Mouse (Mus musculus): ENCODE results near the gene Pnkp. TPM values are rescaled to one million over a fixed set of nuclear protein-coding genes. Genes with fewer than 3 reads are reported as not detected.

Pnkp gene
- polyA plus RNA-seq, 1 experiment from 2014 or later: 27.6 TPM

DNA sequence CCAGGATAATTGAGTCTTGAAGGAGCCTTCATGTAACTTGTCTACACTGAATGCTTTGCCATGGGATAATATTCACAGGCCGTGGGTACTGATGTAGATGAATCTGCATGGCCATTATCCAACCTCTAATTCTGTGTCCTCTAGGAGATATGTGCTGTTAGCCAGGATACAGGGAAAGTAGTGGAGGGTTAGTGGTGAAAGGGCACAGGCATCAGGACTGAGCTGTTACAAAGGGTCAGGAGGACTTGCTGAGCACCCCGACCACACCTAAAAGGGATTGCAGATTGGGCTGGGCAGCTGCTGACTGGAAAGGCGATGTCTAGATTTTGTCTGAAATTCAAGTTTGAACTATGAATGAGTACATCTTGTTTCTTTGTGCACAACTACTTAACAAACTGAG lies 36.4 kb upstream of the Pnkp start:
- ATAC-seq (ENCODE audit: low FRiP score) (no peak), DNase-seq (ENCODE audit: low spot score) (no peak)
- no peak overlapping the region for H3K4me2 ChIP-seq (replicated peaks; ENCODE audit: low read depth, low read length)
- H3K27me3 ChIP-seq (ENCODE audit: control insufficient read depth, insufficient read depth, low read length): no peaks in the 10 kb centered on the region
- H3K9me3 ChIP-seq (ENCODE audit: control insufficient read depth, low read length): no peaks in the 10 kb centered on the region
- WGBS: 96% methylated on average over 3 of the region's 3 CpGs
- no peaks in the 10 kb centered on the region for H3K36me3 ChIP-seq (ENCODE audit: control insufficient read depth, insufficient read depth, low read length)
- no peak overlapping the region for H3K4me3 ChIP-seq (ENCODE audit: low read depth, low read length)
- no peak overlapping the region for H3K9ac ChIP-seq (ENCODE audit: low read depth, low read length)
- H3K27ac ChIP-seq (ENCODE audit: low read depth, low read length): no peak overlapping the region
- peaks cover 13% of the 10 kb centered on the region for H3K4me1 ChIP-seq (replicated peaks; ENCODE audit: control insufficient read depth, insufficient read depth, low read length)

DNA sequence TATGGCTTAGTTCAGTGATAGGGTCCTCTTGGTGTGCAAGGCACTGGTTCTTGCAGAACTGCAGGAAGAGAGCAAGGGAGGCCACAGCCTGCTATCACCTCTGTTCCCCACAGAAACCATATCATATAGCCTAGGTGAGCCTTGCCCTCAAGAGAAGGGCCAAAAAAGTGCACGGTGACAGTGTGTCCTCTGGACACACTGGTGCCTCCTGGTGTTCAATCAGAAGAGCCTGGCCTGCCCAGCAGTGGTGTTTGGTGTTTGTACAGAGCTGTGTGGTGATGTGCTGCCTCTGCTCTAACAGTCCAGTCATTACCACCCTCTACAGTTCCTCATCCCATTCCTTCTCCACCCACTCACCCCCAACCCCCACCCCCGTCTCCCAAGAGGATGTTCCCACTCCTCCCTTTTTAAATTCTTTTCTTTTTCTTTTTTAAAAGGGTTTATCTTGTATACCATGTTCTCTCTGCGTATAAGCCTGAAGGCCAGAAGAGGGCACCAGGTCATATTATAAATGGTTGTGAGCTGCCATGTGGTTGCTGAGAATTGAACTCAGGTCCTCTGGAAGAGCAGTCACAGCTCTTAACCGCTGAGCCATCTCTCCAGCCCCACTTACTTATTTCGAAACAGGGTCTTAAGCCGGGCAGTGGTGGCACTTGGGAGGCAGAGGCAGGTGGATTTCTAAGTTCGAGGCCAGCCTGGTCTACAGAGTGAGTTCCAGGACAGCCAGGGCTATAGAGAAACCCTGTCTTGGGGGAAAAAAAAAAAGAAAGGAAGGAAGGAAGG lies 35.1 kb upstream of the Pnkp start:
- Histone ChIP-seq H3K4me3 (ENCODE audit: low read depth, low read length) (no peak overlapping the region), H3K27me3 (ENCODE audit: control insufficient read depth, insufficient read depth, low read length) (no peaks in the 10 kb centered on the region), H3K4me1 (replicated peaks; ENCODE audit: control insufficient read depth, insufficient read depth, low read length) (peaks cover 13% of the 10 kb centered on the region), H3K4me2 (replicated peaks; ENCODE audit: low read depth, low read length) (no peak overlapping the region), H3K9me3 (ENCODE audit: control insufficient read depth, low read length) (no peaks in the 10 kb centered on the region), H3K9ac (ENCODE audit: low read depth, low read length) (no peak overlapping the region), H3K36me3 (ENCODE audit: control insufficient read depth, insufficient read depth, low read length) (no peaks in the 10 kb centered on the region), H3K27ac (ENCODE audit: low read depth, low read length) (no peak overlapping the region)
- WGBS: 84% methylated on average over 7 of the region's 7 CpGs
- ATAC-seq (ENCODE audit: low FRiP score) (no peak), DNase-seq (ENCODE audit: low spot score) (no peak)

DNA sequence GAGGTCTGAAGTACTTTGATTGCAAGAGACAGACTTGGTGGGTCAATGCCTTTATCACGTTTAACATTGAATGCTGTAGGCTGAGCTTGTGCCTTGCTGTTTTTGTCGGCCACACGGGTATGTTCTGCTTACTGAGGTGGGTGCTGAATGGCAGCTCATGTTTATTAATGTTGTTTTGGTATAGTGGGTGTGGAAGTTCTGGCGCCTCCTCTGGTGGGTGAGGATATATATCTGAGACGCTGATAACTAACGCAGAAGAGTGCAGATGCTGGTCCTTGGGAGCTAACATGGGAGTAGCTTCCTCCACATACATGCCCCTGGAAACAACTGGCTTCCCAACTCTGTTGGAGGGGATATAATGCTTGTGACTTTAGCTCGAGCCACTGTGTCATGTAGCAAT lies 33.5 kb upstream of the Pnkp start:
- Histone ChIP-seq H3K4me1 (replicated peaks; ENCODE audit: control insufficient read depth, insufficient read depth, low read length) (peaks cover 5% of the 10 kb centered on the region), H3K4me2 (replicated peaks; ENCODE audit: low read depth, low read length) (no peak overlapping the region), H3K27ac (ENCODE audit: low read depth, low read length) (no peak overlapping the region), H3K9ac (ENCODE audit: low read depth, low read length) (no peak overlapping the region), H3K36me3 (ENCODE audit: control insufficient read depth, insufficient read depth, low read length) (no peaks in the 10 kb centered on the region), H3K4me3 (ENCODE audit: low read depth, low read length) (no peak overlapping the region), H3K27me3 (ENCODE audit: control insufficient read depth, insufficient read depth, low read length) (no peaks in the 10 kb centered on the region), H3K9me3 (ENCODE audit: control insufficient read depth, low read length) (no peaks in the 10 kb centered on the region)
- WGBS: 39% methylated on average over 7 of the region's 7 CpGs
- DNase-seq (ENCODE audit: low spot score) (peak; percentile 43), ATAC-seq (ENCODE audit: low FRiP score) (no peak)

DNA sequence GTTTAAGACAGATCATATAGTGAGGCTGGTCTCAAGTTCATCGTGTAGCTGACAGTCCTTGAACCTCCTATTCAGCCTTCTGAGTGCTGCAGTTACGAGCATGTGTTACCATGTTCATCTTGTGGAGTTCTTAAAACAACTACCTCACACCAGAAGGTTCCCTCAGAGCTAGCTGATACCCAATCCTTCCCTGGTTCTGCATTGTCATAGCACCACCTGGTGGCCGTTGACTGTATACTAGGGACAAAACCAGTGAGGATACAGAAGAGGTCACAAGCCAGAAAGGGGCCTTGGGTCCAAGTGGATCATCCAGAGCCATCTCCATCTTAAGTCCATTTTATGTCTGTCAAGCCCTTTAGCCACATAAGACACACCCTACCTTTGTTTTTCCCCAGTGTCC lies 32.1 kb upstream of the Pnkp start:
- WGBS: 27% methylated on average over 3 of the region's 3 CpGs
- H3K9ac ChIP-seq (ENCODE audit: low read depth, low read length): no peak overlapping the region

GRCm38 (mm10) chr7:44826771-44827170 lies 30.2 kb upstream of the Pnkp start:
- no peak overlapping the region for H3K9ac ChIP-seq (ENCODE audit: low read depth, low read length)
- H3K4me1 ChIP-seq (replicated peaks; ENCODE audit: control insufficient read depth, insufficient read depth, low read length): no peaks in the 10 kb centered on the region
- H3K27me3 ChIP-seq (ENCODE audit: control insufficient read depth, insufficient read depth, low read length): no peaks in the 10 kb centered on the region
- 95% methylated on average over 3 of the region's 3 CpGs for WGBS
- H3K4me3 ChIP-seq (ENCODE audit: low read depth, low read length): no peak overlapping the region
- H3K36me3 ChIP-seq (ENCODE audit: control insufficient read depth, insufficient read depth, low read length): peaks cover 15% of the 10 kb centered on the region
- no peak overlapping the region for H3K4me2 ChIP-seq (replicated peaks; ENCODE audit: low read depth, low read length)
- no peak for ATAC-seq (ENCODE audit: low FRiP score)
- no peak overlapping the region for H3K27ac ChIP-seq (ENCODE audit: low read depth, low read length)
- DNase-seq (ENCODE audit: low spot score): no peak
- H3K9me3 ChIP-seq (ENCODE audit: control insufficient read depth, low read length): no peaks in the 10 kb centered on the region

More for the DNA sequence above, 32.1 kb upstream of the Pnkp start:
- Histone ChIP-seq H3K36me3 (ENCODE audit: control insufficient read depth, insufficient read depth, low read length) (peaks cover 9% of the 10 kb centered on the region), H3K9me3 (ENCODE audit: control insufficient read depth, low read length) (no peaks in the 10 kb centered on the region), H3K4me1 (replicated peaks; ENCODE audit: control insufficient read depth, insufficient read depth, low read length) (no peaks in the 10 kb centered on the region), H3K27ac (ENCODE audit: low read depth, low read length) (no peak overlapping the region), H3K27me3 (ENCODE audit: control insufficient read depth, insufficient read depth, low read length) (no peaks in the 10 kb centered on the region), H3K4me3 (ENCODE audit: low read depth, low read length) (no peak overlapping the region), H3K4me2 (replicated peaks; ENCODE audit: low read depth, low read length) (no peak overlapping the region)
- ATAC-seq (ENCODE audit: low FRiP score) (no peak), DNase-seq (ENCODE audit: low spot score) (peak; percentile 87)

- Histone ChIP-seq H3K36me3 (ENCODE audit: control insufficient read depth, insufficient read depth, low read length) (peaks cover 15% of the 10 kb centered on the region), H3K27me3 (ENCODE audit: control insufficient read depth, insufficient read depth, low read length) (no peaks in the 10 kb centered on the region), H3K4me2 (replicated peaks; ENCODE audit: low read depth, low read length) (no peak overlapping the region), H3K4me1 (replicated peaks; ENCODE audit: control insufficient read depth, insufficient read depth, low read length) (no peaks in the 10 kb centered on the region), H3K9ac (ENCODE audit: low read depth, low read length) (no peak overlapping the region), H3K9me3 (ENCODE audit: control insufficient read depth, low read length) (no peaks in the 10 kb centered on the region), H3K27ac (ENCODE audit: low read depth, low read length) (no peak overlapping the region), H3K4me3 (ENCODE audit: low read depth, low read length) (no peak overlapping the region)
- DNase-seq (ENCODE audit: low spot score) (no peak), ATAC-seq (ENCODE audit: low FRiP score) (no peak)
- 94% methylated on average over 5 of the region's 5 CpGs for WGBS
These were observed 28.2 kb upstream of the Pnkp start for GRCm38 (mm10) chr7:44828706-44829105.

DNA sequence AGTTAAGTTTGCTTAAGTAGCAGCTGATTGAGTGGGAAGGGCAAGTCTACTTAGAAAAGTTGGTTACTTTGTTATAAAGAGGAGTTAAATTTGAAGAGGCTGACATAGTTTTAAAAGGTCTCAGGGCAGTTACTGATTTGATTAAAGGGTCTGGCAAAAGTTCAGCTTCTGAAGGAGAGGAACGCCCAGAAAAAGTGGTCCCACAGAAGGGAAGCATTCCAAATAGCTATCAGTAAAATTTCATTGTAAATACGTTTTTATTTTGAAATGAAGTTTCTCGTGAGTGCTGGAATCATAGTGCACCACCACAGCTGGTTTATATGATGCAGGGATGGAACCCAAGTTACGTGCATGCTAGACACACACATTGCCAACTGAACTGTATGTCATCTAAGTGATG lies 24.2 kb upstream of the Pnkp start:
- ATAC-seq (ENCODE audit: low FRiP score): no peak
- Histone ChIP-seq H3K27me3 (ENCODE audit: control insufficient read depth, insufficient read depth, low read length) (no peaks in the 10 kb centered on the region), H3K4me3 (ENCODE audit: low read depth, low read length) (no peak overlapping the region), H3K9ac (ENCODE audit: low read depth, low read length) (no peak overlapping the region), H3K27ac (ENCODE audit: low read depth, low read length) (no peak overlapping the region), H3K36me3 (ENCODE audit: control insufficient read depth, insufficient read depth, low read length) (peaks cover 15% of the 10 kb centered on the region), H3K4me2 (replicated peaks; ENCODE audit: low read depth, low read length) (no peak overlapping the region), H3K9me3 (ENCODE audit: control insufficient read depth, low read length) (no peaks in the 10 kb centered on the region), H3K4me1 (replicated peaks; ENCODE audit: control insufficient read depth, insufficient read depth, low read length) (no peaks in the 10 kb centered on the region)
- 78% methylated on average over 4 of the region's 4 CpGs for WGBS
- DNase-seq (ENCODE audit: low spot score): no peak

DNA sequence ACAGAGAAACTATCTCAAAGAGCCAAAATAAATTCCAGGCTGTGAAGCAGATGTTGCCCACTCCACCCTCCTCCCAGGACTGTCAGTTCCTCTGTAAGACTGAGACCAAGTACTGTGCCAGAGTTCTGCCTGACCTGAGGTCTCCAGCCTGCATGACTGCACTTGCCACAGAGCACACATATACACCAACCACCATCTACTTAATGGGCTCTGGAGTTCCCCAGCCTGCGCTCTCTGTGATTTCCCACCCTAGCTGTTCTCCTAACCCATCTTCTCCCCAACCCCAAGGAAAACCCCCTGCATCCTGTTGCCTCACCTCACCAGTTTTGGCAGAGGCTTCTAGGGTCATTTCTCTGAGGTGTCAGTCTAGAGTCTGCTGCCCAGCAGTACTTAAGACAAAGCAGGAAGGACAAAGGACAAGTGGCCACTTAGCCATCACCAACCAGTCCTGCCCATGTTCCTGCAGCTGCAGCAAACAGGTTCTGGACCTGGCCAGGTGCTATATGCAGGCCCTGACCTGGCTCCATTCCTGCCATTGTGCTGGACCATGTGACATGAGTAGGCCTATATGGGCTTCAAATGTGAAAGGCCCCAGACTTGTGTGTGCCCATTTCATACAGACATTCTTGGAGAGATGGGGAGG lies 21.4 kb upstream of the Pnkp start:
- peaks cover 17% of the 10 kb centered on the region for H3K27me3 ChIP-seq (ENCODE audit: control insufficient read depth, insufficient read depth, low read length)

GRCm38 (mm10) chr7:44836016-44836404 lies 20.9 kb upstream of the Pnkp start:
- H3K4me2 ChIP-seq (replicated peaks; ENCODE audit: low read depth, low read length): no peak overlapping the region
- H3K27me3 ChIP-seq (ENCODE audit: control insufficient read depth, insufficient read depth, low read length): peaks cover 20% of the 10 kb centered on the region
- 0 out of 2 replicates have a peak, but pooled peaks cover 2% of the 10 kb centered on the region for H3K36me3 ChIP-seq (ENCODE audit: control insufficient read depth, insufficient read depth, low read length)
- ATAC-seq (ENCODE audit: low FRiP score): no peak
- DNase-seq (ENCODE audit: low spot score): no peak
- no peaks in the 10 kb centered on the region for H3K9me3 ChIP-seq (ENCODE audit: control insufficient read depth, low read length)
- H3K27ac ChIP-seq (ENCODE audit: low read depth, low read length): no peak overlapping the region
- H3K4me3 ChIP-seq (ENCODE audit: low read depth, low read length): no peak overlapping the region
- WGBS: 51% methylated on average over 3 of the region's 3 CpGs
- peaks cover 10% of the 10 kb centered on the region for H3K4me1 ChIP-seq (replicated peaks; ENCODE audit: control insufficient read depth, insufficient read depth, low read length)
- no peak overlapping the region for H3K9ac ChIP-seq (ENCODE audit: low read depth, low read length)

More for the DNA sequence above, 21.4 kb upstream of the Pnkp start:
- no peak for ATAC-seq (ENCODE audit: low FRiP score)
- Histone ChIP-seq H3K9ac (ENCODE audit: low read depth, low read length) (no peak overlapping the region), H3K4me2 (replicated peaks; ENCODE audit: low read depth, low read length) (no peak overlapping the region), H3K4me1 (replicated peaks; ENCODE audit: control insufficient read depth, insufficient read depth, low read length) (peaks cover 9% of the 10 kb centered on the region), H3K36me3 (ENCODE audit: control insufficient read depth, insufficient read depth, low read length) (peaks cover 4% of the 10 kb centered on the region; the same call in 1 of the 2 replicates), H3K4me3 (ENCODE audit: low read depth, low read length) (no peak overlapping the region), H3K27ac (ENCODE audit: low read depth, low read length) (no peak overlapping the region), H3K9me3 (ENCODE audit: control insufficient read depth, low read length) (no peaks in the 10 kb centered on the region)
- WGBS: 87% methylated on average over 1 of the region's 1 CpGs
- DNase-seq (ENCODE audit: low spot score): no peak

Data from hindbrain, embryonic 11.5 days (tissue).